Mouse (Mus musculus) testis, adult 2 months (tissue): ENCODE results near the gene Alkbh2. TPM values are rescaled to one million over a fixed set of nuclear protein-coding genes. Genes with fewer than 3 reads are reported as not detected.

Experiments used
- H3K27ac ChIP-seq: fragments of 200-500 bp; 2 replicates; pipeline ENCODE4 v1.5.1; 2012; ENCODE audit warnings: low read depth, low read length; ENCODE audit not compliant: control insufficient read depth, insufficient read depth
- H3K27me3 ChIP-seq: fragments of 200-500 bp; 2 replicates; pipeline ENCODE4 v1.6.1; 2012; ENCODE audit warnings: mild to moderate bottlenecking, low read length, moderate library complexity; ENCODE audit not compliant: control insufficient read depth, insufficient read depth
- H3K36me3 ChIP-seq: fragments of 200-500 bp; 2 replicates; pipeline ENCODE4 v1.6.1; 2012; ENCODE audit warnings: mild to moderate bottlenecking, low read length; ENCODE audit not compliant: control insufficient read depth, insufficient read depth
- H3K4me1 ChIP-seq: fragments of 200-500 bp; 2 replicates; pipeline ENCODE4 v1.6.1; 2012; ENCODE audit warnings: low read length; ENCODE audit not compliant: control insufficient read depth, insufficient read depth
- H3K4me3 ChIP-seq: fragments of 200-500 bp; 2 replicates; pipeline ENCODE4 v1.5.1; 2012; ENCODE audit warnings: low read depth, mild to moderate bottlenecking, low read length, moderate library complexity, mixed read lengths; ENCODE audit not compliant: control insufficient read depth
- CTCF ChIP-seq: fragments of 200-500 bp; IDR thresholded peaks from 2 replicates; pipeline ENCODE4 v1.5.1; 2012; ENCODE audit warnings: low read depth, mild to moderate bottlenecking, inconsistent platforms, low read length, moderate library complexity; ENCODE audit not compliant: control insufficient read depth, insufficient read depth, insufficient replicate concordance
- POLR2A ChIP-seq: fragments of 200-500 bp; IDR thresholded peaks from 2 replicates; pipeline ENCODE4 v1.6.1; 2012; ENCODE audit warnings: low read depth, mild to moderate bottlenecking, inconsistent platforms, low read length, moderate library complexity; ENCODE audit not compliant: control insufficient read depth
- polyA plus RNA-seq: library from polyadenylated mRNA; depleted of rRNA; stranded (reverse); fragments of >200 nt; gene quantifications from 2 replicates; pipeline ENCODE4 v1.2.3, GENCODE M21; 2012

The Alkbh2 gene
- polyA plus RNA-seq, 1 experiment, result 2.2 TPM

- Histone ChIP-seq H3K36me3 (no peaks in the 10 kb centered on the region), H3K4me1 (peaks cover 24% of the 10 kb centered on the region), H3K27ac (peak overlapping the region; percentile 71), H3K27me3 (no peaks in the 10 kb centered on the region), H3K4me3 (peak overlapping the region; percentile 78)
- TF ChIP-seq POLR2A (peak; percentile 59; the same call in 1 of the 2 replicates), CTCF (no peak)
Measured at GRCm38 (mm10) chr5:114130698-114131520, 2.9 kb upstream of the Alkbh2 start.

GRCm38 (mm10) chr5:114130211-114130605, 2.2 kb upstream of the Alkbh2 start, which contains the start of gene Ung:
Gene Ung, plus strand, starts transcription at chr5:114130386.
- TF ChIP-seq POLR2A (no peak), CTCF (no peak)
- Histone ChIP-seq H3K36me3 (no peaks in the 10 kb centered on the region), H3K27me3 (no peaks in the 10 kb centered on the region), H3K27ac (peak within 1 kb of the TSS; percentile 71), H3K4me1 (peaks cover 24% of the 10 kb centered on the region), H3K4me3 (peak within 1 kb of the TSS; percentile 78)

DNA sequence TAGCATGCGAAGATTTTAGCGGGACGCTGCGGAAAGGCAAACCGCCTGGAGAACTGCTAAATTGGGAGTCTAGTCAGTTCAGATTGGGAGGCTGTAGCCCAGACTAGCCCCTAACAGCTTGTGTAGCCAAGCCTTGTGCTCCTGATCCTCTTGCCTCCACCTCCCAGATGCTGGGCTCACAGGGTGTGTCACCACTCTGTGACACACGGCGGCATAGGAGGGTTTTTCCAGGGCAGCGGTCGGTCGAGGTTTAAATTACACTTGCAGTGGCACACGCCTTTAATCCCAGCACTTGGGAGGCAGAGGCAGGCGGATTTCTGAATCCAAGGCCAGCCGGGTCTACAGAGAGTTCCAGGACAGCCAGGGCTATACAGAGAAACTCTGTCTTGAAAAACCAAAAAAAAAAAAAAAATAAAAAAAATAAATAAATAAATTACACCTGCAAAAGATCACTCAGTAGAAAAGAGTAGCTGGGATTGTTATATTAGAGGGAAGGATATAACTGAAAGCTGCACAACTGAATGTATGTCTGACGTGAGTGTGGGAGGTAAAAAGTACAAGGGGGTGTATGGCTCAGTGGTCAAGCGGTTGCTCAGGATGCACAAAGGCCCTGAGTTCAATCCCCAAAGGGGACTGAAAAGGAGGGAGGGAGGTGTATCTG, 1.7 kb upstream of the Alkbh2 start:
- TF ChIP-seq POLR2A (no peak), CTCF (no peak)
- Histone ChIP-seq H3K27me3 (no peaks in the 10 kb centered on the region), H3K36me3 (no peaks in the 10 kb centered on the region), H3K27ac (no peak overlapping the region), H3K4me3 (peak overlapping the region; percentile 78), H3K4me1 (peaks cover 24% of the 10 kb centered on the region)

- H3K27me3 ChIP-seq, result no peaks in the 10 kb centered on the region
- no peak overlapping the region for H3K27ac ChIP-seq
- H3K36me3 ChIP-seq, result no peaks in the 10 kb centered on the region; the same call in 1 of the 2 replicates
- TF ChIP-seq CTCF (no peak), POLR2A (no peak)
- H3K4me1 ChIP-seq, result peaks cover 23% of the 10 kb centered on the region
- H3K4me3 ChIP-seq, result no peak overlapping the region
Measured at GRCm38 (mm10) chr5:114126499-114127244, 1.3 kb downstream of the Alkbh2 start.

- Histone ChIP-seq H3K4me3 (no peak overlapping the region), H3K27me3 (no peaks in the 10 kb centered on the region), H3K27ac (no peak overlapping the region), H3K4me1 (peaks cover 18% of the 10 kb centered on the region), H3K36me3 (no peaks in the 10 kb centered on the region; the same call in 1 of the 2 replicates)
- no peak for TF ChIP-seq POLR2A
- TF ChIP-seq CTCF, result no peak
Measured at GRCm38 (mm10) chr5:114126008-114126407, 2.0 kb downstream of the Alkbh2 start.

GRCm38 (mm10) chr5:114119806-114120205, 8.2 kb downstream of the Alkbh2 start:
- TF ChIP-seq CTCF (no peak), POLR2A (no peak)
- no peak overlapping the region for H3K27ac ChIP-seq
- no peaks in the 10 kb centered on the region for H3K27me3 ChIP-seq
- H3K36me3 ChIP-seq, result no peaks in the 10 kb centered on the region; the same call in 1 of the 2 replicates
- H3K4me3 ChIP-seq, result no peak overlapping the region
- H3K4me1 ChIP-seq, result no peaks in the 10 kb centered on the region

DNA sequence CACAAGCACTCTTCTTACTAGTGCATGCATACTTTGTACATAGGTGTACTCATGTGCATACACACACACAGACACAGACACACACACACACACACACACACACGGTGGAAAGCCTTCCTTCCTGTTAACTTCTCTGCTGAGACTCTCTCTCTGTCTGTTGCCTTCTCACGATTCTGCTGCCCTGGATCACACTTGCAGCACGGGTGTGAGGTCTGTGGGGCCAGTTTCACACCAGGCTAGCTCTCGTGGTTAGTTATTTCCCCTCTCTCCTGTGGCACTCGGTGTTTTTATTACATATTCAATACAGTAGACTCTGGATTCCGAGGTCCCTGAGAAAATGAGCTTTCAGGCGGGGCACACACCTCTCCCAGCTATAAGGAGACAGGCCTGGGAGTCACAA, 11.4 kb downstream of the Alkbh2 start:
- H3K27me3 ChIP-seq, result no peaks in the 10 kb centered on the region
- H3K36me3 ChIP-seq, result peaks cover 2% of the 10 kb centered on the region
- H3K4me3 ChIP-seq, result no peak overlapping the region
- H3K27ac ChIP-seq, result no peak overlapping the region
- TF ChIP-seq CTCF, result no peak
- no peak for TF ChIP-seq POLR2A
- no peaks in the 10 kb centered on the region for H3K4me1 ChIP-seq
